Mouse (Mus musculus): ENCODE measurements around the gene Uggt1. TPM values are rescaled to one million over a fixed set of nuclear protein-coding genes. Genes with fewer than 3 reads are reported as not detected.

Gene Uggt1
- polyA plus RNA-seq, 2 experiments, result 5.8 to 25.5 TPM

DNA sequence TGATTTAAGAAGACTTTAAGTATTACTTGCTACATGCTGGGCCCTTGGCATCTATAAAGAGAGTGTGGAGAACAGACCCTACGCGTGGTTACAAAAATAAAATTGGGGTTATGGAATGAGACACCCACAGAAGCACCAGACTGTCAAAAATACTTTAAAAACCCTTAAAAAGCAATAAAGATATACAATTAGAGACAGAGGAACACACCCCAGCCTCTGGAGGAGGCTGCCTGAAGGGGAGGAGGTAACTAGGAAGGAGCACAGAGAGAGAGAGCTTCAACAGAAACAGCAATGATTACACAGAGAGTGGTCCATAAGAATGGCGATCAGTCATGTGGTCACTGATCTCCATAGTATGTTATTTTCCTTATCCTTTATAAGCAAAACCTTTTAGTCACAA is 50.0 kb downstream of the Uggt1 start:
- ATAC-seq (ENCODE audit: insufficient read depth) (no peak), DNase-seq (ENCODE audit: low read depth in 3 of 3, low spot score in 3 of 3) (no peak)
- Histone ChIP-seq H3K4me3 (ENCODE audit: insufficient read depth in 1 of 2, low read depth in 2 of 2, low read length in 2 of 2) (no peak overlapping the region), H3K27me3 (ENCODE audit: control insufficient read depth, insufficient read depth, low read length) (no peaks in the 10 kb centered on the region), H3K4me1 (replicated peaks; ENCODE audit: control insufficient read depth in 2 of 2, insufficient read depth in 2 of 2, low read length in 1 of 2) (no peaks in the 10 kb centered on the region), H3K27ac (no peak overlapping the region), H3K4me2 (ENCODE audit: low read depth) (no peak overlapping the region), H3K9me3 (ENCODE audit: control insufficient read depth, low read length) (no peaks in the 10 kb centered on the region), H3K36me3 (replicated peaks; ENCODE audit: control insufficient read depth, insufficient read depth, low read depth) (peaks cover 36% of the 10 kb centered on the region), H3K9ac (replicated peaks) (no peak overlapping the region)
- 93% methylated on average over 3 of the region's 3 CpGs for WGBS (ENCODE audit: insufficient replicate concordance)
- TF ChIP-seq CTCF (IDR thresholded peaks at IDR 0.05; ENCODE audit: low read depth) (no peak), EP300 (IDR thresholded peaks at IDR 0.05; ENCODE audit: low read depth) (no peak)

DNA sequence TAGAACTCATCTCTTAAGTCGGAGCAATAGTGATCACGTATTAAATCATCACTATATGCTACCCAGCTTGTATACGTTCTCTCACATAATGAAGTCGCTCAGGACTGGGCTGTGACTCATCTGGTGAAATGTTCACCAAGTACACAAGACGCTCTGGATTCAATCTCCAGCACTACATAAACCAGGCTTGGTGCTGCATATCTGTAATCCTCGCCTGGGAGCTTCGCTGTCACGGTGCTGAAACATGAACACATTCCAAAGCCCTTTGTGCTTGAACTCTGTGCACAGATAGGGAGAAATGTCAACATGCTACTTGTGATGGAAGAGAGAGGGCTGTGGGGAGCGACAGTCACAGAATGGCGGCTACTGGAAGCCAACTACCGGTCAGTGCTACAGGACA is 52.6 kb downstream of the Uggt1 start:
- TF ChIP-seq EP300 (IDR thresholded peaks at IDR 0.05; ENCODE audit: low read depth) (no peak), CTCF (IDR thresholded peaks at IDR 0.05; ENCODE audit: low read depth) (no peak)
- no peak overlapping the region for H3K4me2 ChIP-seq (ENCODE audit: low read depth)
- WGBS (ENCODE audit: insufficient replicate concordance), result 80% methylated on average over 11 of the region's 11 CpGs
- H3K36me3 ChIP-seq (replicated peaks; ENCODE audit: control insufficient read depth, insufficient read depth, low read depth), result peaks cover 36% of the 10 kb centered on the region
- no peaks in the 10 kb centered on the region for H3K27me3 ChIP-seq (ENCODE audit: control insufficient read depth, insufficient read depth, low read length)
- no peak overlapping the region for H3K27ac ChIP-seq
- H3K4me1 ChIP-seq (replicated peaks; ENCODE audit: control insufficient read depth in 2 of 2, insufficient read depth in 2 of 2, low read length in 1 of 2), result no peaks in the 10 kb centered on the region
- DNase-seq (ENCODE audit: low read depth in 3 of 3, low spot score in 3 of 3), result no peak
- no peak for ATAC-seq (ENCODE audit: insufficient read depth)
- H3K4me3 ChIP-seq (ENCODE audit: insufficient read depth in 1 of 2, low read depth in 2 of 2, low read length in 2 of 2), result no peak overlapping the region
- no peak overlapping the region for H3K9ac ChIP-seq (replicated peaks)
- H3K9me3 ChIP-seq (ENCODE audit: control insufficient read depth, low read length), result no peaks in the 10 kb centered on the region

DNA sequence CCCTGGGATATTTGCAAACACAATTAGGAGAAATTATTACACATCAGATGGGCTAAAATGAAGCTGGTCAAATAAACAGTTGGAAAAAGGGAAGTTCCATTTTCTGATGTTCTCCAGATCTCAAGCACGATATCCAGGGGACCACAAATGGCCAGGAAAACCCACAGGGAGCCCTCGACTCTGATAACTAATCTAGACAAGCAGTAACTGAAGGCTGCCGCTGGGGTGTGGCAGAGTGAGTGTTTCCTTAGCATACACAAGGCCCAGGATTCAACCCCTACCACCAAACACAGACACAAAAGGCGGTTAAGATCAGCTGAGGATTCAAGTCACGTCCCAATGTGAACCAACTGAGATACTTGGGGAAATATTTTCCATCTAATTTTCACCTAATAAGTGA is 64.5 kb downstream of the Uggt1 start:
- WGBS (ENCODE audit: insufficient replicate concordance), result 16% methylated on average over 5 of the region's 5 CpGs
- Histone ChIP-seq H3K9me3 (ENCODE audit: control insufficient read depth, low read length) (no peaks in the 10 kb centered on the region), H3K36me3 (replicated peaks; ENCODE audit: control insufficient read depth, insufficient read depth, low read depth) (peaks cover 40% of the 10 kb centered on the region), H3K27ac (no peak overlapping the region), H3K27me3 (ENCODE audit: control insufficient read depth, insufficient read depth, low read length) (no peaks in the 10 kb centered on the region), H3K4me3 (ENCODE audit: insufficient read depth in 1 of 2, low read depth in 2 of 2, low read length in 2 of 2) (no peak overlapping the region), H3K4me1 (replicated peaks; ENCODE audit: control insufficient read depth in 2 of 2, insufficient read depth in 2 of 2, low read length in 1 of 2) (no peaks in the 10 kb centered on the region), H3K9ac (replicated peaks) (no peak overlapping the region), H3K4me2 (ENCODE audit: low read depth) (no peak overlapping the region)
- DNase-seq (ENCODE audit: low read depth in 3 of 3, low spot score in 3 of 3) (no peak), ATAC-seq (ENCODE audit: insufficient read depth) (no peak)
- TF ChIP-seq CTCF (IDR thresholded peaks at IDR 0.05; ENCODE audit: low read depth), result no peak
- no peak for TF ChIP-seq EP300 (IDR thresholded peaks at IDR 0.05; ENCODE audit: low read depth)

DNA sequence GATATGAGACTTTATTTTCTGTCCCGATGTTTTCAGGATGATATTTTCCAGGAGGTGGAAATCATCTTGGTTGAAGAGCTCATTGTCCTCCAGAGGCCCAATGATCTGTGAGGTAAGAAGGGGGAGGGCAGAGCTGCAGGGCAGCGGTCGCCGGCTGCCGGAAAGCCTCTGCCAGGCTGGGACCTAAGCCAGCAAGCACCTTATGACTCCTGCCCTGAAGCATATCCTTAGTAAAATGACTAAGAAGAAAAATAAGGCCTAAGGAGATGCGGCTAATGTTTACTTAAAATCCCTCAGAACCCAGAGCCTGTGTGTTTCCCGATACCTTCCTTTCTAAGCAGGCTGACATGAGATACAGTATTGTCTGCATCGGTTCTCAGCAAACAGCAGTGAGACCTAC is 71.1 kb downstream of the Uggt1 start:
- no peak for DNase-seq (ENCODE audit: low read depth in 3 of 3, low spot score in 3 of 3)
- Histone ChIP-seq H3K36me3 (replicated peaks; ENCODE audit: control insufficient read depth, insufficient read depth, low read depth) (peaks cover 41% of the 10 kb centered on the region), H3K27me3 (ENCODE audit: control insufficient read depth, insufficient read depth, low read length) (no peaks in the 10 kb centered on the region), H3K27ac (no peak overlapping the region), H3K4me3 (ENCODE audit: insufficient read depth in 1 of 2, low read depth in 2 of 2, low read length in 2 of 2) (no peak overlapping the region), H3K9ac (replicated peaks) (no peak overlapping the region), H3K4me2 (ENCODE audit: low read depth) (no peak overlapping the region), H3K4me1 (replicated peaks; ENCODE audit: control insufficient read depth in 2 of 2, insufficient read depth in 2 of 2, low read length in 1 of 2) (no peaks in the 10 kb centered on the region), H3K9me3 (ENCODE audit: control insufficient read depth, low read length) (no peaks in the 10 kb centered on the region)
- 88% methylated on average over 8 of the region's 8 CpGs for WGBS (ENCODE audit: insufficient replicate concordance)
- TF ChIP-seq CTCF (IDR thresholded peaks at IDR 0.05; ENCODE audit: low read depth) (no peak), EP300 (IDR thresholded peaks at IDR 0.05; ENCODE audit: low read depth) (no peak)
- no peak for ATAC-seq (ENCODE audit: insufficient read depth)

DNA sequence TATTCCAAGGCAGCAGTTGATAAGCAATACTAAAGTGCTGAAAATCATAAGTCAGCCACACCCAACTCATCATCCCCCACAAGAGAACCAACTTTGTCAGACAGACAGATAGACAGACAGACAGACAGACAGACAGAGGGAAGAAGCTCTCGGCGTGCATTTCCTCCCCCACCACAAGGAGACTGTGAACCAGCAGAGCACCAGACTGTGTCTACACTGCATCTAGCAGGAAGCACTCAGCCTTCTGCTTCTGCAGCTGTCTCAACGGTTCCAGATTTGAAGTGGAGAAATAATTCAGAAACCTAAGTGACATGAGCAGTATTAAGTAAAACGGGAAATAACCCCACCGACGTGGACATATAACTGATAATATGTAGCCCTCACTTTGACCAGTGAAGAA is 71.6 kb downstream of the Uggt1 start:
- Histone ChIP-seq H3K4me1 (replicated peaks; ENCODE audit: control insufficient read depth in 2 of 2, insufficient read depth in 2 of 2, low read length in 1 of 2) (no peaks in the 10 kb centered on the region), H3K27ac (no peak overlapping the region), H3K4me2 (ENCODE audit: low read depth) (no peak overlapping the region), H3K4me3 (ENCODE audit: insufficient read depth in 1 of 2, low read depth in 2 of 2, low read length in 2 of 2) (no peak overlapping the region), H3K27me3 (ENCODE audit: control insufficient read depth, insufficient read depth, low read length) (no peaks in the 10 kb centered on the region), H3K9me3 (ENCODE audit: control insufficient read depth, low read length) (no peaks in the 10 kb centered on the region), H3K36me3 (replicated peaks; ENCODE audit: control insufficient read depth, insufficient read depth, low read depth) (peaks cover 37% of the 10 kb centered on the region), H3K9ac (replicated peaks) (no peak overlapping the region)
- WGBS (ENCODE audit: insufficient replicate concordance), result 71% methylated on average over 6 of the region's 6 CpGs
- DNase-seq (ENCODE audit: low read depth in 3 of 3, low spot score in 3 of 3) (no peak), ATAC-seq (ENCODE audit: insufficient read depth) (no peak)
- no peak for TF ChIP-seq EP300 (IDR thresholded peaks at IDR 0.05; ENCODE audit: low read depth)
- TF ChIP-seq CTCF (IDR thresholded peaks at IDR 0.05; ENCODE audit: low read depth), result no peak

Measured in liver, embryonic 14.5 days (tissue).